Mouse (Mus musculus) embryo, embryonic 10.5 days (tissue): ENCODE measurements around the gene Ebf1.

Experiments
- DNase-seq: peaks from one replicate; pipeline ENCODE4 v3.0.0-alpha.2; 2015; ENCODE audit warnings: low spot score

The Ebf1 gene

GRCm38 (mm10) chr11:44663609-44664141 lies 46.6 kb downstream of the Ebf1 start:
- DNase-seq: no peak

- DNase-seq: peak; percentile 73
Observed at GRCm38 (mm10) chr11:44665156-44665682, 48.1 kb downstream of the Ebf1 start.

- DNase-seq: peak; percentile 47
Observed at GRCm38 (mm10) chr11:44665741-44666531, 48.8 kb downstream of the Ebf1 start.

GRCm38 (mm10) chr11:44666741-44667140 lies 49.6 kb downstream of the Ebf1 start:
- peak; percentile 47 for DNase-seq

- no peak for DNase-seq
Observed at GRCm38 (mm10) chr11:44681306-44681705, 64.2 kb downstream of the Ebf1 start.

GRCm38 (mm10) chr11:44681995-44682394 lies 64.9 kb downstream of the Ebf1 start:
- DNase-seq: no peak

- DNase-seq: peak; percentile 82
Observed at GRCm38 (mm10) chr11:44682703-44683539, 65.8 kb downstream of the Ebf1 start.

GRCm38 (mm10) chr11:44684486-44685076 lies 67.5 kb downstream of the Ebf1 start:
- DNase-seq: no peak

GRCm38 (mm10) chr11:44685129-44685528 lies 68.0 kb downstream of the Ebf1 start:
- DNase-seq: no peak

GRCm38 (mm10) chr11:44685911-44686361 lies 68.8 kb downstream of the Ebf1 start:
- DNase-seq: peak; percentile 50

GRCm38 (mm10) chr11:44686378-44686777 lies 69.3 kb downstream of the Ebf1 start:
- no peak for DNase-seq

- DNase-seq: no peak
Observed at GRCm38 (mm10) chr11:44688542-44688941, 71.4 kb downstream of the Ebf1 start.

GRCm38 (mm10) chr11:44689571-44690264 lies 72.6 kb downstream of the Ebf1 start:
- DNase-seq: no peak

GRCm38 (mm10) chr11:44690265-44690572 lies 73.1 kb downstream of the Ebf1 start:
- no peak for DNase-seq

- DNase-seq: no peak
Observed at GRCm38 (mm10) chr11:44695416-44695815, 78.3 kb downstream of the Ebf1 start.

GRCm38 (mm10) chr11:44696539-44697201 lies 79.6 kb downstream of the Ebf1 start:
- DNase-seq: peak; percentile 85

GRCm38 (mm10) chr11:44700181-44700580 lies 83.1 kb downstream of the Ebf1 start:
- DNase-seq: no peak

GRCm38 (mm10) chr11:44701221-44701810 lies 84.2 kb downstream of the Ebf1 start:
- no peak for DNase-seq

GRCm38 (mm10) chr11:44701864-44702263 lies 84.7 kb downstream of the Ebf1 start:
- DNase-seq: no peak

- DNase-seq: no peak
Observed at GRCm38 (mm10) chr11:44702716-44703486, 85.8 kb downstream of the Ebf1 start.
